Comparison of ENCODE assay signal across 29 mouse cellular contexts in genomic region chr1:172192217-172192616, GRCm38 (mm10). TPM values are rescaled to one million over a fixed set of nuclear protein-coding genes. Genes with fewer than 3 reads are reported as not detected.
A peak's percentile ranks its signal among the peaks of the same experiment; 100 is the strongest.
DNase-seq lines count a peak whose midpoint lies in the region; ATAC-seq and TF ChIP-seq lines count a peak whose summit lies in the region.
"Had no signal": no experiment of that assay in that cellular context is flagged by ENCODE, and none has a peak within 500 bp of the region (broad histone marks: within the 10 kb centered on the region; RNA-seq: fewer than 3 reads in every experiment).

No protein-coding gene starts in this region.

- no peak for TF ChIP-seq POLR2A in cerebellum, adult 2 months (IDR thresholded peaks at IDR 0.05; ENCODE audit: borderline replicate concordance, insufficient read depth, low read length)

- no peak for TF ChIP-seq CTCF in cerebellum, adult 2 months (IDR thresholded peaks at IDR 0.05; ENCODE audit: borderline replicate concordance, insufficient read depth, low read depth, low read length)
- TF ChIP-seq CTCF in forebrain, postnatal 0 days (IDR thresholded peaks at IDR 0.05; ENCODE audit: low read depth): no peak

- no peak overlapping the region for H3K9ac ChIP-seq in forebrain, embryonic 12.5 days
- H3K9ac ChIP-seq in forebrain, postnatal 0 days: no peak overlapping the region
- H3K9ac ChIP-seq in hindbrain, embryonic 13.5 days: no peak overlapping the region
- no peak overlapping the region for H3K9ac ChIP-seq in hindbrain, embryonic 11.5 days (ENCODE audit: low read depth, low read length)
- H3K9ac ChIP-seq: embryonic facial prominence, embryonic 13.5 days; heart, embryonic 12.5 days; heart, embryonic 15.5 days; hindbrain, embryonic 15.5 days had no signal

- H3K27me3 ChIP-seq in cerebellum, adult 2 months (ENCODE audit: control insufficient read depth, insufficient read depth, low read length): no peaks in the 10 kb centered on the region
- no peaks in the 10 kb centered on the region for H3K27me3 ChIP-seq in forebrain, embryonic 12.5 days
- no peaks in the 10 kb centered on the region for H3K27me3 ChIP-seq in forebrain, postnatal 0 days (ENCODE audit: insufficient read depth, low read length)
- no peaks in the 10 kb centered on the region for H3K27me3 ChIP-seq in hindbrain, embryonic 13.5 days
- H3K27me3 ChIP-seq in hindbrain, embryonic 11.5 days (ENCODE audit: control insufficient read depth, insufficient read depth, low read length): no peaks in the 10 kb centered on the region
- H3K27me3 ChIP-seq: CH12.LX; embryonic facial prominence, embryonic 13.5 days; forebrain, embryonic 13.5 days; heart, embryonic 12.5 days; heart, embryonic 15.5 days; hindbrain, embryonic 15.5 days; Patski had no signal

- no peak for ATAC-seq in forebrain, embryonic 12.5 days (ENCODE audit: low FRiP score)
- ATAC-seq in forebrain, postnatal 0 days: no peak
- ATAC-seq in hindbrain, embryonic 13.5 days (ENCODE audit: low FRiP score): no peak
- no peak for ATAC-seq in hindbrain, embryonic 11.5 days (ENCODE audit: low FRiP score)
- ATAC-seq: forebrain, embryonic 13.5 days; forebrain, embryonic 16.5 days; intestine, postnatal 0 days; Patski had no signal

- H3K27ac ChIP-seq in cerebellum, adult 2 months (ENCODE audit: insufficient read depth, low read length): peak overlapping the region; percentile 57
- H3K27ac ChIP-seq in forebrain, embryonic 12.5 days: peak overlapping the region; percentile 25; the same call in 1 of the 2 replicates
- no peak overlapping the region for H3K27ac ChIP-seq in forebrain, postnatal 0 days (ENCODE audit: low read depth, low read length)
- H3K27ac ChIP-seq in hindbrain, embryonic 13.5 days: 0 out of 2 replicates have a peak overlapping the region, but pooled peaks have one; percentile 9
- no peak overlapping the region for H3K27ac ChIP-seq in hindbrain, embryonic 11.5 days (ENCODE audit: low read depth, low read length)
- H3K27ac ChIP-seq: embryonic facial prominence, embryonic 10.5 days; embryonic facial prominence, embryonic 13.5 days; forebrain, embryonic 13.5 days; heart, embryonic 15.5 days; hindbrain, embryonic 10.5 days; hindbrain, embryonic 15.5 days had no signal

- H3K36me3 ChIP-seq in forebrain, embryonic 12.5 days (replicated peaks): peaks cover 92% of the 10 kb centered on the region
- peaks cover 78% of the 10 kb centered on the region for H3K36me3 ChIP-seq in forebrain, postnatal 0 days (ENCODE audit: insufficient read depth)
- peaks cover 86% of the 10 kb centered on the region for H3K36me3 ChIP-seq in hindbrain, embryonic 13.5 days
- peaks cover 7% of the 10 kb centered on the region for H3K36me3 ChIP-seq in hindbrain, embryonic 11.5 days (ENCODE audit: control insufficient read depth, insufficient read depth, low read length)

- 31% methylated on average over 3 of the region's 3 CpGs for WGBS in cerebellum, adult 2 months
- 92% methylated on average over 3 of the region's 3 CpGs for WGBS in forebrain, embryonic 12.5 days
- 83% methylated on average over 3 of the region's 3 CpGs for WGBS in forebrain, postnatal 0 days
- WGBS in hindbrain, embryonic 13.5 days: 93% methylated on average over 3 of the region's 3 CpGs
- 95% methylated on average over 3 of the region's 3 CpGs for WGBS in hindbrain, embryonic 11.5 days

- no peaks in the 10 kb centered on the region for H3K9me3 ChIP-seq in forebrain, embryonic 12.5 days
- H3K9me3 ChIP-seq in forebrain, postnatal 0 days (ENCODE audit: low read length): no peaks in the 10 kb centered on the region
- H3K9me3 ChIP-seq in hindbrain, embryonic 13.5 days: no peaks in the 10 kb centered on the region
- no peaks in the 10 kb centered on the region for H3K9me3 ChIP-seq in hindbrain, embryonic 11.5 days (ENCODE audit: control insufficient read depth, low read length)
- H3K9me3 ChIP-seq: embryonic facial prominence, embryonic 10.5 days; embryonic facial prominence, embryonic 13.5 days; forebrain, embryonic 13.5 days; G1E; heart, embryonic 12.5 days; heart, embryonic 15.5 days; hindbrain, embryonic 10.5 days; hindbrain, embryonic 15.5 days had no signal

- DNase-seq in cerebellum, adult 2 months: peak in 1 of 2 experiments; percentile 36
- DNase-seq in cerebellum, postnatal 14 days: no peak
- no peak for DNase-seq in forebrain, postnatal 0 days
- DNase-seq in hindbrain, embryonic 11.5 days (ENCODE audit: low spot score): no peak
- DNase-seq: adrenal gland, postnatal 10 days; adrenal gland, postnatal 36 days; B cell, adult 2 months; cerebellum, adult 11 months; embryo, embryonic 11 days; gastrocnemius, postnatal 25 days; heart, postnatal 10 days; heart, postnatal 36 days; kidney, adult 2 months had no signal

- H3K4me3 ChIP-seq in cerebellum, adult 2 months (replicated peaks; ENCODE audit: insufficient read depth, low read depth, low read length): no peak overlapping the region
- H3K4me3 ChIP-seq in forebrain, embryonic 12.5 days (replicated peaks): no peak overlapping the region
- H3K4me3 ChIP-seq in forebrain, postnatal 0 days (ENCODE audit: low read depth, low read length): no peak overlapping the region
- H3K4me3 ChIP-seq in hindbrain, embryonic 13.5 days: no peak overlapping the region
- no peak overlapping the region for H3K4me3 ChIP-seq in hindbrain, embryonic 11.5 days (ENCODE audit: low read depth, low read length)
- H3K4me3 ChIP-seq: embryonic facial prominence, embryonic 10.5 days; embryonic facial prominence, embryonic 13.5 days; erythroblast, embryonic 14.5 days; forebrain, embryonic 13.5 days; heart, embryonic 12.5 days; heart, embryonic 15.5 days; hindbrain, embryonic 10.5 days; hindbrain, embryonic 15.5 days had no signal

- H3K4me2 ChIP-seq in forebrain, embryonic 12.5 days: no peak overlapping the region
- H3K4me2 ChIP-seq in forebrain, postnatal 0 days (ENCODE audit: low read depth): no peak overlapping the region
- H3K4me2 ChIP-seq in hindbrain, embryonic 13.5 days: no peak overlapping the region
- H3K4me2 ChIP-seq in hindbrain, embryonic 11.5 days (replicated peaks; ENCODE audit: low read depth, low read length): no peak overlapping the region
- H3K4me2 ChIP-seq: embryonic facial prominence, embryonic 13.5 days; forebrain, embryonic 13.5 days; heart, embryonic 12.5 days; heart, embryonic 15.5 days; hindbrain, embryonic 15.5 days had no signal

- H3K4me1 ChIP-seq in cerebellum, adult 2 months (ENCODE audit: control insufficient read depth, insufficient read depth, low read length): peaks cover 16% of the 10 kb centered on the region
- peaks cover 12% of the 10 kb centered on the region for H3K4me1 ChIP-seq in forebrain, embryonic 12.5 days
- H3K4me1 ChIP-seq in forebrain, postnatal 0 days (ENCODE audit: insufficient read depth): no peaks in the 10 kb centered on the region
- no peaks in the 10 kb centered on the region for H3K4me1 ChIP-seq in hindbrain, embryonic 13.5 days (replicated peaks)
- H3K4me1 ChIP-seq in hindbrain, embryonic 11.5 days (replicated peaks; ENCODE audit: control insufficient read depth, insufficient read depth, low read length): no peaks in the 10 kb centered on the region
- H3K4me1 ChIP-seq: embryonic facial prominence, embryonic 10.5 days; embryonic facial prominence, embryonic 13.5 days; forebrain, embryonic 13.5 days; hindbrain, embryonic 15.5 days had no signal

RNA-seq across cellular contexts. Expression of gene Pea15a, which starts 14.4 kb away (rescaled TPM):
- 562 and 572 TPM in 2 replicates for polyA plus RNA-seq in cerebellum, adult 2 months (2012; rRNA removed)
- polyA plus RNA-seq in forebrain, embryonic 12.5 days (2016; fragmentation: Nextera tagmentation; extraction: Ambion mirVana): 405 and 443 TPM in 2 replicates
- 265 and 281 TPM in 2 replicates for total RNA-seq in forebrain, postnatal 0 days (2014; rRNA removed)
- 412 and 475 TPM in 2 replicates for polyA plus RNA-seq in forebrain, postnatal 0 days (2015; fragmentation: Nextera tagmentation; extraction: Ambion mirVana)
- polyA plus RNA-seq in hindbrain, embryonic 13.5 days (2015; fragmentation: Nextera tagmentation; extraction: Ambion mirVana): 400 and 410 TPM in 2 replicates
- polyA plus RNA-seq in hindbrain, embryonic 11.5 days (2014; fragmentation: Nextera tagmentation; extraction: Ambion mirVana): 283 and 321 TPM in 2 replicates

RNA-seq across cellular contexts. Expression of gene Casq1, which starts 27.5 kb away (rescaled TPM):
- polyA plus RNA-seq in cerebellum, adult 2 months (2012; rRNA removed): 3.8 and 3.9 TPM in 2 replicates
- polyA plus RNA-seq in forebrain, embryonic 12.5 days (2016; fragmentation: Nextera tagmentation; extraction: Ambion mirVana): 1.6 and 2.3 TPM in 2 replicates
- 0.76 and 2.2 TPM in 2 replicates for total RNA-seq in forebrain, postnatal 0 days (2014; rRNA removed)
- 3.3 and 3.5 TPM in 2 replicates for polyA plus RNA-seq in forebrain, postnatal 0 days (2015; fragmentation: Nextera tagmentation; extraction: Ambion mirVana)
- 2.3 and 2.4 TPM in 2 replicates for polyA plus RNA-seq in hindbrain, embryonic 13.5 days (2015; fragmentation: Nextera tagmentation; extraction: Ambion mirVana)
- polyA plus RNA-seq in hindbrain, embryonic 11.5 days (2014; fragmentation: Nextera tagmentation; extraction: Ambion mirVana): 1.4 and 2.5 TPM in 2 replicates
- total RNA-seq: G1E; granulocyte monocyte progenitor cell, adult 5-6 weeks had no signal
- polyA plus RNA-seq: erythroblast, embryonic 14.5 days; G1E had no signal

RNA-seq across cellular contexts. Expression of gene Dcaf8, which starts 44.3 kb away (rescaled TPM):
- 118 and 121 TPM in 2 replicates for polyA plus RNA-seq in cerebellum, adult 2 months (2012; rRNA removed)
- polyA plus RNA-seq in forebrain, embryonic 12.5 days (2016; fragmentation: Nextera tagmentation; extraction: Ambion mirVana): 139 and 143 TPM in 2 replicates
- 66.8 and 76.8 TPM in 2 replicates for total RNA-seq in forebrain, postnatal 0 days (2014; rRNA removed)
- 49.4 and 62.7 TPM in 2 replicates for polyA plus RNA-seq in forebrain, postnatal 0 days (2015; fragmentation: Nextera tagmentation; extraction: Ambion mirVana)
- polyA plus RNA-seq in hindbrain, embryonic 13.5 days (2015; fragmentation: Nextera tagmentation; extraction: Ambion mirVana): 100 and 107 TPM in 2 replicates
- 87.8 and 96.0 TPM in 2 replicates for polyA plus RNA-seq in hindbrain, embryonic 11.5 days (2014; fragmentation: Nextera tagmentation; extraction: Ambion mirVana)

Comparison
In these comparisons a context has a peak if more than half of its experiments do, and no peak if none do; other contexts are left out.
1. H3K27ac ChIP-seq: peak in cerebellum, adult 2 months (single experiment), forebrain, embryonic 12.5 days (single experiment) and hindbrain, embryonic 13.5 days (single experiment); none in forebrain, postnatal 0 days (single experiment) and hindbrain, embryonic 11.5 days (single experiment).